11 mouse cellular contexts compared by ENCODE assay signal in the genomic region with DNA sequence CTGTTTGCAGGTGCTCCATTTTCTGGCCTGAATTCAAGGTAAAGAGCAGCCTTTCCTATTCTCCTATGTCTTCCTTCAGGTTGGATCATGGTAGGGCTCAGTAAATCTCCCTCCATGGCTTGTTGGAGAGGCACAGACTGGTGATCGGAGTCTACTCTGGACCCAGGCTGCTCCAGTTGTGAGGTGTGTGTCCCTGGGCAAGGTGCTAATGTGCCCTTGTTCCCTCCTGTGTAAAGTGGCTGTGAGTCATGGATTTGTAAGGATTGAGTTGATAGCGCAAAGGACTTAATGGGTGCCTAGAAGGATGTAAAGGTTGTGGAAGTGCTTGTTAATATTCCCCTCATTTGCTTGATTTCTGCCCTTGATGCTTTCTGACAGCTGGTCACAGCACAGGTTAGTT. TPM values are rescaled to one million over a fixed set of nuclear protein-coding genes. Genes with fewer than 3 reads are reported as not detected.
DNase-seq lines count a peak whose midpoint lies in the region; ATAC-seq and TF ChIP-seq lines count a peak whose summit lies in the region.
"Had no signal": no experiment of that assay in that cellular context is flagged by ENCODE, and none has a peak within 500 bp of the region (broad histone marks: within the 10 kb centered on the region; RNA-seq: fewer than 3 reads in every experiment).

No protein-coding gene starts in this region.

- H3K4me3 ChIP-seq in forebrain, embryonic 10.5 days: peak overlapping the region; percentile 98; the same call in 1 of the 2 replicates
- H3K4me3 ChIP-seq in forebrain, postnatal 0 days (ENCODE audit: low read depth, low read length): no peak overlapping the region
- no peak overlapping the region for H3K4me3 ChIP-seq in lung, embryonic 15.5 days
- H3K4me3 ChIP-seq in intestine, embryonic 14.5 days (ENCODE audit: low read depth, low read length): no peak overlapping the region
- H3K4me3 ChIP-seq in neural tube, embryonic 15.5 days (replicated peaks): peak overlapping the region; percentile 94; the same call in 1 of the 2 replicates
- H3K4me3 ChIP-seq in kidney, embryonic 16.5 days (ENCODE audit: low read length): no peak overlapping the region

- TF ChIP-seq CTCF in forebrain, postnatal 0 days (IDR thresholded peaks at IDR 0.05; ENCODE audit: low read depth): no peak

- no peak for DNase-seq in forebrain, embryonic 10.5 days (ENCODE audit: extremely low spot score, low spot score)
- no peak for DNase-seq in forebrain, postnatal 0 days
- DNase-seq in lung, postnatal 36 days: no peak
- no peak for DNase-seq in intestine, embryonic 14.5 days (ENCODE audit: low spot score)
- no peak for DNase-seq in right cerebral cortex, postnatal 4 days
- DNase-seq: cerebellum, adult 2 months; kidney, postnatal 25 days; right cerebral cortex, postnatal 25 days had no signal

- H3K27ac ChIP-seq in forebrain, embryonic 10.5 days: no peak overlapping the region
- no peak overlapping the region for H3K27ac ChIP-seq in forebrain, postnatal 0 days (ENCODE audit: low read depth, low read length)
- no peak overlapping the region for H3K27ac ChIP-seq in lung, embryonic 15.5 days
- no peak overlapping the region for H3K27ac ChIP-seq in intestine, embryonic 14.5 days (ENCODE audit: low read depth)
- H3K27ac ChIP-seq in neural tube, embryonic 15.5 days (replicated peaks): no peak overlapping the region
- no peak overlapping the region for H3K27ac ChIP-seq in kidney, embryonic 16.5 days (ENCODE audit: low read length)

- 97% methylated on average over 2 of the region's 2 CpGs for WGBS in forebrain, embryonic 10.5 days
- WGBS in forebrain, postnatal 0 days: 99% methylated on average over 2 of the region's 2 CpGs
- WGBS in lung, embryonic 15.5 days: 92% methylated on average over 2 of the region's 2 CpGs
- WGBS in intestine, embryonic 14.5 days: 97% methylated on average over 2 of the region's 2 CpGs
- 94% methylated on average over 2 of the region's 2 CpGs for WGBS in neural tube, embryonic 15.5 days
- WGBS in kidney, embryonic 16.5 days: 96% methylated on average over 2 of the region's 2 CpGs

- no peak overlapping the region for H3K4me2 ChIP-seq in forebrain, postnatal 0 days (ENCODE audit: low read depth)
- peak overlapping the region; percentile 85 for H3K4me2 ChIP-seq in lung, embryonic 15.5 days
- peak overlapping the region; percentile 66 for H3K4me2 ChIP-seq in intestine, embryonic 14.5 days (ENCODE audit: low read length)
- H3K4me2 ChIP-seq in neural tube, embryonic 15.5 days: peak overlapping the region; percentile 67
- H3K4me2 ChIP-seq in kidney, embryonic 16.5 days (replicated peaks; ENCODE audit: low read depth, low read length): no peak overlapping the region

- H3K9me3 ChIP-seq in forebrain, embryonic 10.5 days: no peaks in the 10 kb centered on the region
- no peaks in the 10 kb centered on the region for H3K9me3 ChIP-seq in forebrain, postnatal 0 days (ENCODE audit: low read length)
- no peaks in the 10 kb centered on the region for H3K9me3 ChIP-seq in lung, embryonic 15.5 days
- no peaks in the 10 kb centered on the region for H3K9me3 ChIP-seq in intestine, embryonic 14.5 days (ENCODE audit: control insufficient read depth, low read length)
- no peaks in the 10 kb centered on the region for H3K9me3 ChIP-seq in neural tube, embryonic 15.5 days (replicated peaks)
- no peaks in the 10 kb centered on the region for H3K9me3 ChIP-seq in kidney, embryonic 16.5 days (ENCODE audit: low read length)

- no peak for ATAC-seq in forebrain, postnatal 0 days
- no peak for ATAC-seq in lung, embryonic 15.5 days (ENCODE audit: borderline replicate concordance, extremely low read depth, low FRiP score, low TSS enrichment)
- ATAC-seq in intestine, embryonic 14.5 days (replicated peaks; ENCODE audit: low FRiP score, low TSS enrichment, low read depth): no peak
- no peak for ATAC-seq in neural tube, embryonic 15.5 days (ENCODE audit: low FRiP score)
- ATAC-seq in kidney, embryonic 16.5 days (ENCODE audit: low FRiP score, low TSS enrichment): no peak

- H3K9ac ChIP-seq in forebrain, postnatal 0 days: no peak overlapping the region
- no peak overlapping the region for H3K9ac ChIP-seq in lung, embryonic 15.5 days
- no peak overlapping the region for H3K9ac ChIP-seq in intestine, embryonic 14.5 days (ENCODE audit: low read length)
- no peak overlapping the region for H3K9ac ChIP-seq in neural tube, embryonic 15.5 days (replicated peaks)
- no peak overlapping the region for H3K9ac ChIP-seq in kidney, embryonic 16.5 days (replicated peaks; ENCODE audit: low read length)

- peaks cover 76% of the 10 kb centered on the region for H3K36me3 ChIP-seq in forebrain, embryonic 10.5 days (replicated peaks)
- peaks cover 26% of the 10 kb centered on the region for H3K36me3 ChIP-seq in forebrain, postnatal 0 days (ENCODE audit: insufficient read depth)
- H3K36me3 ChIP-seq in lung, embryonic 15.5 days: peaks cover 53% of the 10 kb centered on the region
- peaks cover 59% of the 10 kb centered on the region for H3K36me3 ChIP-seq in intestine, embryonic 14.5 days (ENCODE audit: control insufficient read depth, insufficient read depth, low read length)
- H3K36me3 ChIP-seq in neural tube, embryonic 15.5 days: peaks cover 29% of the 10 kb centered on the region
- H3K36me3 ChIP-seq in kidney, embryonic 16.5 days (ENCODE audit: insufficient read depth, low read length): peaks cover 43% of the 10 kb centered on the region

- peaks cover 17% of the 10 kb centered on the region for H3K4me1 ChIP-seq in forebrain, embryonic 10.5 days
- H3K4me1 ChIP-seq in forebrain, postnatal 0 days (ENCODE audit: insufficient read depth): 0 out of 2 replicates have a peak, but pooled peaks cover 8% of the 10 kb centered on the region
- peaks cover 13% of the 10 kb centered on the region for H3K4me1 ChIP-seq in lung, embryonic 15.5 days
- H3K4me1 ChIP-seq in intestine, embryonic 14.5 days (replicated peaks; ENCODE audit: control insufficient read depth, insufficient read depth, low read length): peaks cover 10% of the 10 kb centered on the region
- peaks cover 38% of the 10 kb centered on the region for H3K4me1 ChIP-seq in neural tube, embryonic 15.5 days
- H3K4me1 ChIP-seq in kidney, embryonic 16.5 days (ENCODE audit: insufficient read depth, low read length): peaks cover 10% of the 10 kb centered on the region

- no peaks in the 10 kb centered on the region for H3K27me3 ChIP-seq in forebrain, embryonic 10.5 days (ENCODE audit: poor library complexity, severe bottlenecking)
- no peaks in the 10 kb centered on the region for H3K27me3 ChIP-seq in forebrain, postnatal 0 days (ENCODE audit: insufficient read depth, low read length)
- H3K27me3 ChIP-seq in lung, embryonic 15.5 days: no peaks in the 10 kb centered on the region
- no peaks in the 10 kb centered on the region for H3K27me3 ChIP-seq in intestine, embryonic 14.5 days (replicated peaks; ENCODE audit: control insufficient read depth, insufficient read depth, low read length)
- H3K27me3 ChIP-seq in neural tube, embryonic 15.5 days (replicated peaks): no peaks in the 10 kb centered on the region
- H3K27me3 ChIP-seq in kidney, embryonic 16.5 days (ENCODE audit: insufficient read depth, low read length): no peaks in the 10 kb centered on the region

RNA-seq across cellular contexts. Expression of a gene that starts 1.9 kb away (rescaled TPM):
- polyA plus RNA-seq in forebrain, embryonic 10.5 days (2016; fragmentation: Nextera tagmentation; extraction: Ambion mirVana): 53.5 and 54.6 TPM in 2 replicates
- 341 and 347 TPM in 2 replicates for total RNA-seq in forebrain, postnatal 0 days (2014; rRNA removed)
- polyA plus RNA-seq in forebrain, postnatal 0 days (2015; fragmentation: Nextera tagmentation; extraction: Ambion mirVana): 126 and 127 TPM in 2 replicates
- polyA plus RNA-seq in lung, embryonic 15.5 days (2015; fragmentation: Nextera tagmentation; extraction: Ambion mirVana): 55.1 and 60.5 TPM in 2 replicates
- 57.8 and 65.1 TPM in 2 replicates for polyA plus RNA-seq in intestine, embryonic 14.5 days (2014; fragmentation: Nextera tagmentation; extraction: Ambion mirVana)
- polyA plus RNA-seq in neural tube, embryonic 15.5 days (2015; fragmentation: Nextera tagmentation; extraction: Ambion mirVana): 92.5 and 105 TPM in 2 replicates
- polyA plus RNA-seq in kidney, embryonic 16.5 days (2015; fragmentation: Nextera tagmentation; extraction: Ambion mirVana): 64.9 and 66.6 TPM in 2 replicates

RNA-seq across cellular contexts. Expression of a gene that starts 20.0 kb away (rescaled TPM):
- 181 and 196 TPM in 2 replicates for polyA plus RNA-seq in forebrain, embryonic 10.5 days (2016; fragmentation: Nextera tagmentation; extraction: Ambion mirVana)
- 179 and 184 TPM in 2 replicates for total RNA-seq in forebrain, postnatal 0 days (2014; rRNA removed)
- polyA plus RNA-seq in forebrain, postnatal 0 days (2015; fragmentation: Nextera tagmentation; extraction: Ambion mirVana): 92.7 and 101 TPM in 2 replicates
- 147 and 150 TPM in 2 replicates for polyA plus RNA-seq in lung, embryonic 15.5 days (2015; fragmentation: Nextera tagmentation; extraction: Ambion mirVana)
- 129 and 133 TPM in 2 replicates for polyA plus RNA-seq in intestine, embryonic 14.5 days (2014; fragmentation: Nextera tagmentation; extraction: Ambion mirVana)
- polyA plus RNA-seq in neural tube, embryonic 15.5 days (2015; fragmentation: Nextera tagmentation; extraction: Ambion mirVana): 94.2 and 105 TPM in 2 replicates
- 136 and 139 TPM in 2 replicates for polyA plus RNA-seq in kidney, embryonic 16.5 days (2015; fragmentation: Nextera tagmentation; extraction: Ambion mirVana)

RNA-seq across cellular contexts. Expression of a gene that starts 30.6 kb away (rescaled TPM):
- 38.0 and 38.8 TPM in 2 replicates for polyA plus RNA-seq in forebrain, embryonic 10.5 days (2016; fragmentation: Nextera tagmentation; extraction: Ambion mirVana)
- total RNA-seq in forebrain, postnatal 0 days (2014; rRNA removed): 26.2 and 42.1 TPM in 2 replicates
- polyA plus RNA-seq in forebrain, postnatal 0 days (2015; fragmentation: Nextera tagmentation; extraction: Ambion mirVana): 132 and 135 TPM in 2 replicates
- polyA plus RNA-seq in lung, embryonic 15.5 days (2015; fragmentation: Nextera tagmentation; extraction: Ambion mirVana): 29.2 and 30.0 TPM in 2 replicates
- polyA plus RNA-seq in intestine, embryonic 14.5 days (2014; fragmentation: Nextera tagmentation; extraction: Ambion mirVana): 38.3 and 40.1 TPM in 2 replicates
- polyA plus RNA-seq in neural tube, embryonic 15.5 days (2015; fragmentation: Nextera tagmentation; extraction: Ambion mirVana): 90.7 and 101 TPM in 2 replicates
- 35.0 and 44.0 TPM in 2 replicates for polyA plus RNA-seq in kidney, embryonic 16.5 days (2015; fragmentation: Nextera tagmentation; extraction: Ambion mirVana)

RNA-seq across cellular contexts. Expression of a gene that starts 34.8 kb away (rescaled TPM):
- polyA plus RNA-seq in forebrain, embryonic 10.5 days (2016; fragmentation: Nextera tagmentation; extraction: Ambion mirVana): not detected in 2 replicates
- not detected in 2 replicates for total RNA-seq in forebrain, postnatal 0 days (2014; rRNA removed)
- not detected in 2 replicates for polyA plus RNA-seq in forebrain, postnatal 0 days (2015; fragmentation: Nextera tagmentation; extraction: Ambion mirVana)
- polyA plus RNA-seq in lung, embryonic 15.5 days (2015; fragmentation: Nextera tagmentation; extraction: Ambion mirVana): not detected in 2 replicates
- polyA plus RNA-seq in intestine, embryonic 14.5 days (2014; fragmentation: Nextera tagmentation; extraction: Ambion mirVana): not detected in 2 replicates
- polyA plus RNA-seq in neural tube, embryonic 15.5 days (2015; fragmentation: Nextera tagmentation; extraction: Ambion mirVana): not detected in 2 replicates
- polyA plus RNA-seq in kidney, embryonic 16.5 days (2015; fragmentation: Nextera tagmentation; extraction: Ambion mirVana): not detected in 2 replicates
- polyA plus RNA-seq: cerebellum, adult 2 months had no signal

RNA-seq across cellular contexts. Expression of a gene that starts 43.7 kb away (rescaled TPM):
- 3.0 and 3.8 TPM in 2 replicates for polyA plus RNA-seq in forebrain, embryonic 10.5 days (2016; fragmentation: Nextera tagmentation; extraction: Ambion mirVana)
- 5.2 and 5.6 TPM in 2 replicates for total RNA-seq in forebrain, postnatal 0 days (2014; rRNA removed)
- 4.1 and 5.0 TPM in 2 replicates for polyA plus RNA-seq in forebrain, postnatal 0 days (2015; fragmentation: Nextera tagmentation; extraction: Ambion mirVana)
- polyA plus RNA-seq in lung, embryonic 15.5 days (2015; fragmentation: Nextera tagmentation; extraction: Ambion mirVana): 4.9 and 5.0 TPM in 2 replicates
- 4.8 and 6.3 TPM in 2 replicates for polyA plus RNA-seq in intestine, embryonic 14.5 days (2014; fragmentation: Nextera tagmentation; extraction: Ambion mirVana)
- polyA plus RNA-seq in neural tube, embryonic 15.5 days (2015; fragmentation: Nextera tagmentation; extraction: Ambion mirVana): 7.7 and 9.0 TPM in 2 replicates
- 8.1 and 8.2 TPM in 2 replicates for polyA plus RNA-seq in kidney, embryonic 16.5 days (2015; fragmentation: Nextera tagmentation; extraction: Ambion mirVana)

Comparison
In these comparisons a context has a peak if more than half of its experiments do, and no peak if none do; other contexts are left out.
1. H3K4me3 ChIP-seq: peak in forebrain, embryonic 10.5 days (single experiment) and neural tube, embryonic 15.5 days (single experiment); none in forebrain, postnatal 0 days (single experiment), lung, embryonic 15.5 days (single experiment), intestine, embryonic 14.5 days (single experiment) and kidney, embryonic 16.5 days (single experiment).
2. H3K4me2 ChIP-seq: peak in lung, embryonic 15.5 days (single experiment), intestine, embryonic 14.5 days (single experiment) and neural tube, embryonic 15.5 days (single experiment); none in forebrain, postnatal 0 days (single experiment) and kidney, embryonic 16.5 days (single experiment).